Mouse (Mus musculus): ENCODE data around the gene Dgkg. TPM values are rescaled to one million over a fixed set of nuclear protein-coding genes. Genes with fewer than 3 reads are reported as not detected.

Dgkg gene
- polyA plus RNA-seq, 1 experiment from 2014 or later, result 4.5 TPM

DNA sequence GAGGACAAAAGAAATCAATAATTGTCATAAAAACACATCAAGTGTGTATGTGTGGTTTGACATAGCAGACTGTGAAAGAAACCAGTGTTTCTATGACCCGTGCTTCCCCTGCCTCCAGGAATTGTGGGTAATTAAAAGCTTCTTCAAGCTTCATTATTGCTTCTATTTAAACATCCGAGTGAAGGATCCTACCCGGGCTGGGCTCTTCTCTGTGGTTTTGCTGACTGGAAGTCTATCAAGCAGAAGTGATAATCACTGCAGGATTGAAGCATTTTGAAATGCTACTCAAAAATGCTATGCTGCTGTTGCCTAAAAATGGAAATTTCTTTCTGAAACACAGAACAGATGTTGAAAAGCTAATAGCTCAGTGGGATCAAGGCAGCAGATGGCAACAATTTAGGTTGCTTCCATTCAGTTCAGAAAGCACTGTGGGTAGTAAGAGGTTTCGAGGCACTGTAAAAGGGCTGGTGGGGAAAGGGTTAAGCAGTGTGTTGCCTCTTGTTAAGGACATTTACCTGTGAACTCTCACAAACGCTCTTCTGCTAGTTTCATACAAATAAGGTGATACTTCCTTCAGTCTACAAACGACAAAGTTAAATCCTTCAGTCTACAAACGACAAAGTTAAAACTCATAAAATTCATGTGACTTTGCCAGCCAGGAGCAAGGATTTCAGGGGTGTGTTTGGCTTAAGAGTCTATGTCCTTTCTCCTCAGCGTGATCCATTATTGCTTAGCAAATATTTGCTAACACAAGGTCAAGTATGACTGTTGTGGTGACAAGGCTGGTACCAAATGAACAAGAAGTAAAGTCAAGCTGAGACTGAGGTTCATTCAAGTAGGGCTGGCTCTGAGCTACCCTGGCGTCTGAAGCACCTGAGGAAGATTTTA, 43.6 kb downstream of the Dgkg start:
- Histone ChIP-seq H3K27me3 (no peaks in the 10 kb centered on the region), H3K9me3 (no peaks in the 10 kb centered on the region), H3K36me3 (no peaks in the 10 kb centered on the region), H3K4me3 (no peak overlapping the region), H3K27ac (replicated peaks) (no peak overlapping the region), H3K4me2 (no peak overlapping the region), H3K9ac (no peak overlapping the region), H3K4me1 (replicated peaks) (no peaks in the 10 kb centered on the region)
- 68% methylated on average over 9 of the region's 9 CpGs for WGBS
- no peak for ATAC-seq (ENCODE audit: low FRiP score, low read depth)

DNA sequence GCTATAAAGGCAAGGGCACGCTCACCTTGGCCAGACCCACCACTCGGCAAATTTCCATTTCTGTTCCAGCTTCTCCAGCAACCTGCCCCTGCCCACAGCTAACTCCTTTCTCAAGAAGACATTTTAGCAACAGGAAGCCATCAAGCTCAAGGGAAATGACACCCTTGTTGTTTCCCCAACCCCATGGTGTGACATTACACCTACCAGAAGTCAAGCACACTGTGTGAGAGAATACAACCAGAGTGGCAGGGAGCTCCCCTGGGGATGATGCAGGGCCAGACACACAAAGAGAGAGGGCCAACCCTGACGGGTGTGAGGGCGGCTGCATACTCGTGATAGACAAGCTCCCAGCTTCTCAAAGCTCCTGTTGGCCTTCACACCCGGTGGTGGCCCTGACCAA, 49.0 kb downstream of the Dgkg start:
- Histone ChIP-seq H3K36me3 (no peaks in the 10 kb centered on the region), H3K9me3 (no peaks in the 10 kb centered on the region), H3K4me1 (replicated peaks) (no peaks in the 10 kb centered on the region), H3K27me3 (no peaks in the 10 kb centered on the region), H3K27ac (replicated peaks) (no peak overlapping the region), H3K9ac (no peak overlapping the region), H3K4me2 (no peak overlapping the region), H3K4me3 (no peak overlapping the region)
- 32% methylated on average over 6 of the region's 6 CpGs for WGBS
- ATAC-seq (ENCODE audit: low FRiP score, low read depth), result no peak

DNA sequence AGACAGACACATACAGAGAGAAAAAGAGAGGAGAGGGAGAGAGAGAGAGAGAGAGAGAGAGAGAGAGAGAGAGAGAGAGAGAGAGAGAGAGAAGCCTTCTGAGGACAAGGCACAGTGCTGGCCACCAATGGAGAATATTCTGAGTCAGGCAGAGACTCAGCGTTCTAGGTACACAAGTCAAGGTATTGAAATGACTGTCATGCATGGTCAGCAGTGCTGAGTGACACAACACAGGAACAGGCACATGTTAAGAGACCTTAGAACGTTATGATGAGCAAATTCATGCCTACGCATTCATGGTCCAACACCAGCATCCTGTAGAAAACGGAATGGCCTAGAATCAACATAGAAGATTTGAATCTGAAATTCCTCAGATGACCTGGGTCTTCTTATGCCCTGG, 50.0 kb downstream of the Dgkg start:
- Histone ChIP-seq H3K9ac (no peak overlapping the region), H3K4me3 (no peak overlapping the region), H3K4me1 (replicated peaks) (no peaks in the 10 kb centered on the region), H3K27me3 (no peaks in the 10 kb centered on the region), H3K4me2 (no peak overlapping the region), H3K36me3 (no peaks in the 10 kb centered on the region), H3K9me3 (no peaks in the 10 kb centered on the region), H3K27ac (replicated peaks) (no peak overlapping the region)
- 94% methylated on average over 4 of the region's 4 CpGs for WGBS
- no peak for ATAC-seq (ENCODE audit: low FRiP score, low read depth)

DNA sequence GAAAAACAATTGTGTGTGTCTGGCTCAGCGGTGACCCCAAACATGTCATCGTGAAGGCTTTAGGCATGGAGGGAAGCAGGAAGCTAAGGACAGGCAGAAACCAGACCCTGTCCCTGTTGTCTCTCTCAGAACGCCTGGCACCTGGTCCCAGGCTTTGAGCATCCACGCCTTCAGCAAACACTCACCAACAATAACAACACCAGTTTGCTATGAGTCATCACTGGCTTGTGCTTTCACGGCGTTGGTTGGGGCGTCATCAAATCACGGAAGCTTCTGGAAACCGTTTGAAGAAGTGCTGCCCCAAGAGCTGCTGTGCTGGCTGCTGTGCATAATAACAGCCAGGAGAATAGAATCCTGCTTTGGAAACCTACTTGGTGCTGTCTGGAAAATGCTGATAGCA, 54.6 kb downstream of the Dgkg start:
- no peak for ATAC-seq (ENCODE audit: low FRiP score, low read depth)
- Histone ChIP-seq H3K9ac (no peak overlapping the region), H3K9me3 (no peaks in the 10 kb centered on the region), H3K4me1 (replicated peaks) (no peaks in the 10 kb centered on the region), H3K27me3 (no peaks in the 10 kb centered on the region), H3K36me3 (no peaks in the 10 kb centered on the region), H3K27ac (replicated peaks) (no peak overlapping the region), H3K4me3 (no peak overlapping the region), H3K4me2 (no peak overlapping the region)
- 86% methylated on average over 9 of the region's 9 CpGs for WGBS

DNA sequence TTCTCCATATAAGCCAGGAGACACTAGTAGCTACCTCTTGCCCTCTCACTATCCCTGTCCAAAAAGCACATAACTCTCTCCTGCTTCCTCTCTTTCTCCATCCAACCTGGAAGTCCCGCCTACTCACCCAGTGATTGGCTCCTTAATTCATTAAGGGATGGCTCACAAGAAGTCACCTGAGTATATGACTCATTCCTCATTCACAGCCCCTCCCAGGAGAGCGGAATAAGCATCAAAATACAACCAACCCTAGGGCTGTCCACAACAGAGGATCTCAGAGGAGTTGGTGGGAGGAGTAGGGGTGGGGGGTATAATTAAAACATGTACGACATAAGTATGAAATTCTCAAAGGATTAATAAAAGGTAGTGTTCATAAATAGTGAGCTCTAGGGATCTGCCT, 55.3 kb downstream of the Dgkg start:
- no peak overlapping the region for H3K27ac ChIP-seq (replicated peaks)
- no peaks in the 10 kb centered on the region for H3K27me3 ChIP-seq
- no peak overlapping the region for H3K9ac ChIP-seq
- no peak overlapping the region for H3K4me3 ChIP-seq
- 82% methylated on average over 3 of the region's 3 CpGs for WGBS
- H3K4me2 ChIP-seq, result no peak overlapping the region
- ATAC-seq (ENCODE audit: low FRiP score, low read depth), result no peak
- H3K9me3 ChIP-seq, result no peaks in the 10 kb centered on the region
- no peaks in the 10 kb centered on the region for H3K4me1 ChIP-seq (replicated peaks)
- H3K36me3 ChIP-seq, result no peaks in the 10 kb centered on the region

DNA sequence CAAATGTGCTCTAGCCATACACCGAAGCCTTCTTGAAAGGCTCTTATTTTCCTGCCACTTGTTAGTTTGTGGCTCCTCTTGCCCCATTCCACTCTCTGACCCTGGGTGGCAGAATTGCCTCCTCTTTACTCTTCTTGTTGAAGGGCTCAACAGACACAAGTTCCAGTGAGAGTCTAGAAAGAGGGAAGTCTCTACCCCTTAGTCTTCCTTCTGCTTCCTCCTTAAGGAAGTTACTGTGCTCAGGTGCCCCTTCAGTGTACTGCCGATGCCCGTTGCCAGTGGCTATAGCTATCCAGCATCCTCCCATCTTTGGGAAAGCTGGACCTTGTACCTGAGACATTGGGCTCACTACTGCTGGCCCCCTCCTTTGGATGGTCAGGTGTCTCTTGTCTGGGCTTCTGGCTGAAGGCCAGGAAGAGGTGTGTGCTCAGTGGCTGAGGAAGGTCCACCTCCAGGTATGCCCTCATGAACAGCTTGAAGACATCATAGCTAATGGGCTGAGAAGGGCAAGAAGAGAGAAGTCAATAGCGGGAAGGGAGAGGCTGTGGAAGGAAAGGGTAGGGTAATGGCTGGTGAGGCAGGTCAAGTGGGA, 56.8 kb downstream of the Dgkg start:
- 88% methylated on average over 4 of the region's 4 CpGs for WGBS
- no peak overlapping the region for H3K4me2 ChIP-seq
- no peaks in the 10 kb centered on the region for H3K4me1 ChIP-seq (replicated peaks)

DNA sequence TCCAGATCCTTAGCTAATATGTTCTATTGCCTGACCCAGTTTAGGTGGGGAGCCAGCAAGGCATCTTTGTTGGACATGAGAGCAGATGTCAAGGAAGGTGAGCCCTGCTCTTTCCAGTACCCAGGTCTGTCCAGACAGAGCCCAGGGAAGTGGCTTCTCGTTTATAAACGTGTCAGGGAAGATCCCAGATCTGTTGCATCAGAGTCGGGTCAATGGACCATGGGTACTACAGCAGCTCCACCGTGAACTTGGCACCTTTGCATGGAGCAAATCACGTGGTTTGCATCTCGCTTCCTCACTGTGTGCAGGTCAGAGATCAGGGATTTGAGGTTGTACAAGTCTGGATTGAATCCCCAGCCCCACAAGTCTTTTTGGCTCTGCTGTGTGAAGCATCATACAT, 58.3 kb downstream of the Dgkg start:
- no peak for ATAC-seq (ENCODE audit: low FRiP score, low read depth)
- no peaks in the 10 kb centered on the region for H3K9me3 ChIP-seq
- 89% methylated on average over 6 of the region's 6 CpGs for WGBS
- H3K4me1 ChIP-seq (replicated peaks), result no peaks in the 10 kb centered on the region
- no peak overlapping the region for H3K27ac ChIP-seq (replicated peaks)
- no peak overlapping the region for H3K4me3 ChIP-seq
- no peak overlapping the region for H3K4me2 ChIP-seq
- H3K27me3 ChIP-seq, result no peaks in the 10 kb centered on the region
- H3K36me3 ChIP-seq, result no peaks in the 10 kb centered on the region
- H3K9ac ChIP-seq, result no peak overlapping the region

More for the DNA sequence above, 56.8 kb downstream of the Dgkg start:
- H3K27ac ChIP-seq (replicated peaks), result no peak overlapping the region
- no peaks in the 10 kb centered on the region for H3K27me3 ChIP-seq
- H3K36me3 ChIP-seq, result no peaks in the 10 kb centered on the region
- H3K9ac ChIP-seq, result no peak overlapping the region
- no peaks in the 10 kb centered on the region for H3K9me3 ChIP-seq
- no peak for ATAC-seq (ENCODE audit: low FRiP score, low read depth)
- no peak overlapping the region for H3K4me3 ChIP-seq

DNA sequence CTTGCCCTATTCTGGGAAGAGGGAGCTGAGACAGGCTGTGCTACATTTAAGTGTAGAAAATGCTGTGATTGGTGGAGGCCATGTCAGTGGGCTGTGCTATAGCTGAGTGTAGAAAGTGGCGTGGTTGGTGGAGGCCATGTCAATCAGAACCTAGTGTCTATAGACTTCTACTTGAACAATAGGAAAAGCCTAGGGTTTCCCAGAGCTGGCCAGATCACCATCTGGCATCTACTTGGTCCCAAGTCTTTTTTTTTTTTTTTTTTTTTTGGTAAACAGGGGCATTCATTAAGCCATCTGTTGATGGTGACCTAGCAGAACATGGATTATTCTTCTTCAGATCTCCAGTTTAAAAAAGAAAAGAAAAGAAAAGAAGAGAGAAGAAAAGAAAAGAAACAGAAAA, 60.6 kb downstream of the Dgkg start:
- Histone ChIP-seq H3K4me2 (no peak overlapping the region), H3K4me1 (replicated peaks) (no peaks in the 10 kb centered on the region), H3K36me3 (no peaks in the 10 kb centered on the region), H3K4me3 (no peak overlapping the region), H3K9me3 (no peaks in the 10 kb centered on the region), H3K9ac (no peak overlapping the region), H3K27me3 (no peaks in the 10 kb centered on the region), H3K27ac (replicated peaks) (no peak overlapping the region)
- ATAC-seq (ENCODE audit: low FRiP score, low read depth), result no peak
- WGBS, result 86% methylated on average over 1 of the region's 1 CpGs

DNA sequence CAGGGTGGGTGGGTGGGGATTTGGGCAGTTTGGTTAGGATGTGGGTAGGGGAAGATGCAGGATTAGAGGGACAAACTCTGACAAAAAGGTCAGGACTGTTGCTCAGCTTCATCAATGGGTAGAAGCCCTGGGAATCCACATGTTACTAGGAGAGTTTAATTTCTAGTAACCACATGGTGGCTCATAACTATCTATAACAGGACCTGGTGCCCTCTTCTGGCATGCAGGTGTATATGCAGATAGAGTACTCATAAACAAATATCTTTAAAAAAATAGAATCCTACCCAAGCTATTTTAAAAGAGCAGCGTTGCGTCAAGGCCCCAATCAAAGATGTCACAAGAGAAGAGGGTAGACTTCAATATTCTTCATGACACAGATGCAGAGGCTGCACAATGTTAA, 63.1 kb downstream of the Dgkg start:
- Histone ChIP-seq H3K27ac (replicated peaks) (no peak overlapping the region), H3K4me1 (replicated peaks) (no peaks in the 10 kb centered on the region), H3K9me3 (no peaks in the 10 kb centered on the region), H3K4me2 (no peak overlapping the region), H3K9ac (no peak overlapping the region), H3K27me3 (no peaks in the 10 kb centered on the region), H3K4me3 (no peak overlapping the region), H3K36me3 (no peaks in the 10 kb centered on the region)
- 95% methylated on average over 2 of the region's 2 CpGs for WGBS
- no peak for ATAC-seq (ENCODE audit: low FRiP score, low read depth)

DNA sequence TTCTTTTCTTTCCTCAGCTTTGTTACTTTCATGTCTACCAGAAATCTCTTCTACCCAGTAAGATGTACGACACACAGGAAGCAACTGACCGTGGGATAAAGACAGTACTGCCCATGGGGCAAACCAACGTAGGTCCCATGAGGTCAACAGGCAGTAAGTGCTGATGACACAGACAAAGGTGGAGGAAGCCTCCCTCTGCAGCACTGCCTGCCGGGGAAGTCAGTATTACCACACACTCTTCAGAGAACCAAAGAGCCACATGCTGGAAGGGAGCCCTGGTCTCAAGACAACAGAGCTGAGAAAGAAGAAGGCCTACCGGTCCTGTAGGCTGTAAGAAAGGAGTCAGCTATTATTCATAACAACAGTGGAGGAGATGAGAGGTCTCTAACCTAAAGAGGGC, 67.4 kb downstream of the Dgkg start:
- no peak overlapping the region for H3K27ac ChIP-seq (replicated peaks)
- H3K4me2 ChIP-seq, result no peak overlapping the region
- H3K27me3 ChIP-seq, result no peaks in the 10 kb centered on the region
- no peaks in the 10 kb centered on the region for H3K9me3 ChIP-seq
- H3K4me3 ChIP-seq, result no peak overlapping the region
- H3K36me3 ChIP-seq, result no peaks in the 10 kb centered on the region
- no peak overlapping the region for H3K9ac ChIP-seq
- no peaks in the 10 kb centered on the region for H3K4me1 ChIP-seq (replicated peaks)
- WGBS, result 78% methylated on average over 5 of the region's 5 CpGs
- no peak for ATAC-seq (ENCODE audit: low FRiP score, low read depth)

DNA sequence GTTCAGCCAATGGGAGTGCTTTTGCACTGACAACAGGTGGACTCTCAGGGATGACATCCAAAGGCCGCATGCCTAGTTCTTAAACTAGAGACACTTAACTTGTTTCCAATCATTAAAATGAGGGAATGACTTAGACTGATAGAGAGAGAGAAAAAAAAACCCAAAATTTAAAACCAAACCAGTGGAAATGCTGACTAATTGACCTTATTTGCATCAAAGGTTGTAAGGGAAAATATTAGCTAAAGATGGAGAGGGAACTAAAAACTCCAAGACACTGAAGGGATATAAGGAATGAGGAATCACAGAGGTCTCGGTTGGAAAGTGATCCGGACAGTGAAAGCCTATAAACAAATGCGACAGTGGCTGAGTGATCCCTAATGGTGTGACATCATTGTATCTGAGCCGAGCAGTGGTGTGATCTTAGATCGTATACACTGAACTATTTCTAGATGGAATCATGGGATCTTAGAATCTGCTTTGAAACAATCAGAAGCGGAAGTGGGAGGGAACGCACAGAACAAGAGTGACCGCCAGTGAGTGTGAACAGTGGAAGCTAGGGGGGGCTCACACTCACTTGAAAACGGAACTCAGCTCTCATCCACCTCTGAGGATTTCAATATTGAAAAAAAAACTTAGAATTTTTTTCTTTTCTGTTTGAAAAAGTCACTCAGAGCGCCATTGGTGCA, 70.7 kb downstream of the Dgkg start:
- Histone ChIP-seq H3K27ac (replicated peaks) (no peak overlapping the region), H3K4me1 (replicated peaks) (no peaks in the 10 kb centered on the region; the same call in 1 of the 2 replicates), H3K9ac (no peak overlapping the region), H3K4me3 (no peak overlapping the region), H3K36me3 (no peaks in the 10 kb centered on the region), H3K27me3 (no peaks in the 10 kb centered on the region), H3K4me2 (no peak overlapping the region), H3K9me3 (no peaks in the 10 kb centered on the region)
- ATAC-seq (ENCODE audit: low FRiP score, low read depth), result no peak
- WGBS, result 90% methylated on average over 11 of the region's 11 CpGs

DNA sequence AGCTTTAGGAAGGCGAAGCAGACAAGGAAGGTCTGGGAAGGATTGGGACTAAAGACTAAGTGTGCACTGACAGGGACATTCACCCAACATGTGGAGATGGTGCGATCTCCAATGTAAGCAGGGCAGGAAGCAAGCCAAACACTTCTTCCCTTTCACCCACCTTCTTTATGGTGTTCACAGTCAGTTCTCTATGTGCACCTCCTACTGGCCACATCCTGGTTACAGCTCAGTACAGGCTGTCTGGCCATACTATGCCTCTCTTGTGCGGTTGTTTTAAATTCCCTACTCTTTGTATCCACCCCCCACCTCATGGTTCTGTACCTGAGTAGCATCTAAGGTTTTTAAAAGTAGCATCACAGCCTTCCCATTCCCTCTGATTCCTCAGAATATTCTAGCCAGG, 71.5 kb downstream of the Dgkg start:
- no peaks in the 10 kb centered on the region for H3K36me3 ChIP-seq
- no peaks in the 10 kb centered on the region for H3K9me3 ChIP-seq
- H3K4me2 ChIP-seq, result no peak overlapping the region
- H3K27me3 ChIP-seq, result no peaks in the 10 kb centered on the region
- H3K4me3 ChIP-seq, result no peak overlapping the region
- no peaks in the 10 kb centered on the region; the same call in 1 of the 2 replicates for H3K4me1 ChIP-seq (replicated peaks)
- no peak for ATAC-seq (ENCODE audit: low FRiP score, low read depth)
- WGBS, result 91% methylated on average over 3 of the region's 3 CpGs
- no peak overlapping the region for H3K27ac ChIP-seq (replicated peaks)
- no peak overlapping the region for H3K9ac ChIP-seq
